Mouse (Mus musculus) spleen, adult 2 months (tissue): ENCODE measurements around the gene Gm10226.

ENCODE experiments used
- CTCF ChIP-seq: fragments of 200-500 bp; IDR thresholded peaks from 2 replicates; pipeline ENCODE4 v1.5.1; 2011; ENCODE audit warnings: mild to moderate bottlenecking, inconsistent platforms; ENCODE audit not compliant: insufficient read depth, insufficient read length, insufficient replicate concordance; ENCODE audit errors: extremely low read depth
- POLR2A ChIP-seq: fragments of 200-500 bp; IDR thresholded peaks from 2 replicates; pipeline ENCODE4 v1.6.1; 2011; ENCODE audit warnings: low read depth, low read length, inconsistent platforms

DNA sequence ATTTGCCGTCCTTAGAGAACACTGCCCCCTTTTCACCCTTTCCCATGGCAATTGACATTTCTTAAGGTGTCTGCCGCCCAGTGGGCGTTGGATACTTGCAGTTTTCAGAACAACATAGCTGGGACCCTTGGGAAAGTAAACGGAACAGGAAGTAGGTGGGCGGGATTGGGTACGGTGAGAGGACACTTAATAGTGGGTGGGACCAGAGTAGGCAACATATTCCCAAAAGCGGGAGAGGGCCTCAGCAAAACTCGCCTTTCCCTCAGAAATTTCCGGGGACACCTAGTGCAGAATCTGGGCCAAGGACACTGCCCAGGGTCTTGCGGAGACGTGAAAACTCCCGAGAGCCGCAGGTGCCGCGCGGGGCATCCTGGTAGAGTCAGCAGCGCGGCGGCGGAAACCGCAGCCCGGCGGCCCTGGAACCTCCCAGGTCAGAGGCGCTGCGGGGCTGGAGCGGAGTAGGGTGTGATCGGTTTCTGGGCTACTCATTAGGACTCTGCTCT lies 41.9 kb downstream of the Gm10226 start:
- TF ChIP-seq CTCF (no peak), POLR2A (no peak)
